Mouse (Mus musculus): ENCODE results near the gene Tprgl. TPM values are rescaled to one million over a fixed set of nuclear protein-coding genes. Genes with fewer than 3 reads are reported as not detected.

The Tprgl gene
- total and polyA plus RNA-seq, 3 experiments, result 47.5 to 67.8 (median 64.5) TPM

DNA sequence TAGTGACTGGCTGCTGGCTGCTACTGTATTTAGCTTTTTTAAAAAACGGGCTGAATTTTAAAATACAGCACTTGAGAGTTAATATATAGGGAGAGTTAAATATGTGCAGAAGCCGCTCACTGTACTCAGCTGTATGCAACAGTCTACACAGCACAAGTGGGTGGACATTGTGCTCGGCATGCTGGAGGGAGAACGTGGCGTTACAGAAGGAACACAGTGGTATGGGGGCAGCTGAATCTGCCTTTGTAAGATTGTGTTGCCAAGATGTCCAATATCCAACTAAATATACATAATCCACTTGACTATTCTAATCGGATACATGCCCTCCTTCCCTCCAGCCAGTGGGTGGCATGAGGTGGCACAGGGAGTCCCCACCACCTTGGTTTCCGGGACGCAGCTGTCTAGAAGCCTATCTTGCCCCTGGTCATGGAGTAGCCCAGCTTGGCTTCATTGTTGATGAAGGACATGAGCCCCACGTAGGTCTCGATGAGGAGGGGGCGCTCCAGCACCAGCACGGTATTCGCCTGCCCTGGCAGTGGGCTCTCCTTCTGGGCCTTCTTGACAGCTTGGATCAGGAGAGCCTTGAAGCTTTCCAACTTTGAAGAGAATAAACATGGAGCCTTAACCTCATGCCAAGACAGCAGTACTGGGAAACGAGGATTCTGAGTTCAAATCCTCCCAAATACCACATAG, 2.4 kb downstream of the Tprgl start:
- in situ Hi-C loops (cut with MboI; ENCODE audit: low pct_ligation_motif_present, low pct_unique_long_range_greater_than_20kb, low sequenced_read_pairs) (no loop called here), dilution Hi-C loops (cut with MboI; ENCODE audit: extremely low pct_ligation_motif_present, extremely low pct_unique_long_range_greater_than_20kb, low sequenced_read_pairs) (no loop called here)
- H3K27ac ChIP-seq (ENCODE audit: insufficient read depth, low read depth), result no peak overlapping the region
- H3K9ac ChIP-seq (ENCODE audit: insufficient read depth, low read depth), result no peak overlapping the region
- H3K4me2 ChIP-seq (ENCODE audit: insufficient read depth, low read depth, poor library complexity, severe bottlenecking), result no peak overlapping the region
- H3K4me1 ChIP-seq (ENCODE audit: control insufficient read depth in 1 of 2, insufficient read depth in 2 of 2), result peaks cover 13 to 38% of the 10 kb centered on the region in 2 experiments
- no peak overlapping the region for H3K4me3 ChIP-seq (replicated peaks in 1 of 3; ENCODE audit: low read depth in 2 of 3, low read length in 2 of 3, poor library complexity in 1 of 3)
- H3K79me2 ChIP-seq (replicated peaks; ENCODE audit: control insufficient read depth, extremely low read depth, insufficient read depth, poor library complexity, severe bottlenecking), result no peaks in the 10 kb centered on the region
- H3K9me3 ChIP-seq (replicated peaks; ENCODE audit: low read length), result no peaks in the 10 kb centered on the region
- TF ChIP-seq KAT2A (IDR thresholded peaks at IDR 0.05; ENCODE audit: insufficient replicate concordance, low read length) (no peak), E2F4 (IDR thresholded peaks at IDR 0.05; ENCODE audit: insufficient replicate concordance, low read depth, low read length) (no peak), POLR2AphosphoS2 (IDR thresholded peaks at IDR 0.05; ENCODE audit: low read depth, low read length) (no peak), JUN (IDR thresholded peaks at IDR 0.05; ENCODE audit: insufficient read depth, low read depth, low read length) (no peak), HCFC1 (IDR thresholded peaks at IDR 0.05; ENCODE audit: low read depth, low read length) (no peak), EP300 (IDR thresholded peaks at IDR 0.05; ENCODE audit: low read length) (no peak), IRF4 (IDR thresholded peaks at IDR 0.05; ENCODE audit: low read depth, low read length) (no peak), JUND (conservative IDR thresholded peaks at IDR 0.05; ENCODE audit: low read depth, low read length) (no peak), MXI1 (IDR thresholded peaks at IDR 0.05; ENCODE audit: low read depth, low read length) (no peak), RCOR1 (conservative IDR thresholded peaks at IDR 0.05; ENCODE audit: low read depth, low read length) (no peak), TCF12 (IDR thresholded peaks at IDR 0.05; ENCODE audit: low read depth, low read length) (no peak), ZNF384 (IDR thresholded peaks at IDR 0.05; ENCODE audit: low read depth, low read length) (no peak), UBTF (IDR thresholded peaks at IDR 0.05; ENCODE audit: low read depth, low read length) (no peak), USF2 (conservative IDR thresholded peaks at IDR 0.05; ENCODE audit: low read depth, low read length) (no peak), MAX (IDR thresholded peaks at IDR 0.05; ENCODE audit: low read length) (no peak), ZC3H11A (IDR thresholded peaks at IDR 0.05; ENCODE audit: low read depth, low read length) (no peak), POLR2A (IDR thresholded peaks at IDR 0.05; ENCODE audit: low read depth, low read length) (no peak), CHD2 (IDR thresholded peaks at IDR 0.05; ENCODE audit: low read length) (no peak), ELF1 (IDR thresholded peaks at IDR 0.05; ENCODE audit: low read depth, low read length) (no peak), SIN3A (IDR thresholded peaks at IDR 0.05; ENCODE audit: low read length) (no peak)
- no peak for DNase-seq (ENCODE audit: extremely low read depth)
- peaks cover 55 to 61% of the 10 kb centered on the region in 2 experiments for H3K36me3 ChIP-seq (replicated peaks in 1 of 2; ENCODE audit: control insufficient read depth in 1 of 2, insufficient read depth in 1 of 2, low read length in 1 of 2)
- no peaks in the 10 kb centered on the region for H3K27me3 ChIP-seq (replicated peaks)

DNA sequence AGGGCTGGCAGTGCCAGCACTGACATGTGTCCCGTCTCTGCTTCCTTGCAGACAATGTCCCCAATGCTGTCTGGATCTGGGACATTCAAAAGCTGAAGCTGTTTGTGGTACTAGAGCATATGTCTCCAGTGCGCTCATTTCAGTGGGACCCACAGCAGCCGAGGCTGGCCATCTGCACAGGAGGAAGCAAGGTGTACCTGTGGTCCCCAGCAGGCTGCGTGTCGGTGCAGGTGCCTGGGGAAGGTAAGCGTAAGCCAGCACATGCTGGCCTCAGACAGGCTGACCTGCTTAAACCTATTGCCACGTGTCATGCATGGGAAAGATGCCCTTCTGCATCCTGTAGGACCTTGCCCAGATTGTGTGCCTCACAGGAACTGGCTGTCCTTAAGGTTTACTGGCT, 4.4 kb downstream of the Tprgl start:
- Histone ChIP-seq H3K79me2 (replicated peaks; ENCODE audit: control insufficient read depth, extremely low read depth, insufficient read depth, poor library complexity, severe bottlenecking) (no peaks in the 10 kb centered on the region), H3K9me3 (replicated peaks; ENCODE audit: low read length) (no peaks in the 10 kb centered on the region), H3K27me3 (replicated peaks) (no peaks in the 10 kb centered on the region), H3K4me1 (ENCODE audit: control insufficient read depth in 1 of 2, insufficient read depth in 2 of 2) (peaks cover 8 to 32% of the 10 kb centered on the region in 2 experiments), H3K4me2 (ENCODE audit: insufficient read depth, low read depth, poor library complexity, severe bottlenecking) (no peak overlapping the region), H3K4me3 (replicated peaks in 1 of 3; ENCODE audit: low read depth in 2 of 3, low read length in 2 of 3, poor library complexity in 1 of 3) (no peak overlapping the region), H3K27ac (ENCODE audit: insufficient read depth, low read depth) (no peak overlapping the region), H3K36me3 (replicated peaks in 1 of 2; ENCODE audit: control insufficient read depth in 1 of 2, insufficient read depth in 1 of 2, low read length in 1 of 2) (peaks cover 75 to 81% of the 10 kb centered on the region in 2 experiments), H3K9ac (ENCODE audit: insufficient read depth, low read depth) (no peak overlapping the region)
- dilution Hi-C loops (cut with MboI; ENCODE audit: extremely low pct_ligation_motif_present, extremely low pct_unique_long_range_greater_than_20kb, low sequenced_read_pairs) (no loop called here), in situ Hi-C loops (cut with MboI; ENCODE audit: low pct_ligation_motif_present, low pct_unique_long_range_greater_than_20kb, low sequenced_read_pairs) (no loop called here)
- TF ChIP-seq ZNF384 (IDR thresholded peaks at IDR 0.05; ENCODE audit: low read depth, low read length), result no peak
- TF ChIP-seq MAFK (IDR thresholded peaks at IDR 0.05; ENCODE audit: insufficient replicate concordance, low read length), result no peak
- TF ChIP-seq MAZ (IDR thresholded peaks at IDR 0.05; ENCODE audit: low read depth, low read length), result no peak
- no peak for TF ChIP-seq MAX (IDR thresholded peaks at IDR 0.05; ENCODE audit: low read length)
- TF ChIP-seq KAT2A (IDR thresholded peaks at IDR 0.05; ENCODE audit: insufficient replicate concordance, low read length), result no peak
- TF ChIP-seq UBTF (IDR thresholded peaks at IDR 0.05; ENCODE audit: low read depth, low read length), result no peak
- no peak for TF ChIP-seq MXI1 (IDR thresholded peaks at IDR 0.05; ENCODE audit: low read depth, low read length)
- no peak for TF ChIP-seq TBP (conservative IDR thresholded peaks at IDR 0.05; ENCODE audit: low read depth, low read length)
- no peak for TF ChIP-seq MEF2A (IDR thresholded peaks at IDR 0.05; ENCODE audit: borderline replicate concordance, low read depth, low read length)
- no peak for DNase-seq (ENCODE audit: extremely low read depth)
